Mouse (Mus musculus) adrenal gland, postnatal 14 days (tissue): Measurements from ENCODE around the gene Tcte3. TPM values are rescaled to one million over a fixed set of nuclear protein-coding genes. Genes with fewer than 3 reads are reported as not detected.
A peak's percentile ranks its signal among the peaks of the same experiment; 100 is the strongest.
"Not testable (repeated sequence)": the region's sequence is repeated elsewhere in the genome, so short reads cannot be mapped to it uniquely, and the experiment has no call there.

Source experiments
- DNase-seq: peaks from one replicate; pipeline ENCODE4 v3.0.0; 2021; ENCODE audit warnings: mixed read lengths
- long read RNA-seq, 2 experiments: library from polyadenylated mRNA; stranded (forward); transcript quantifications; one replicate each; pipeline ENCODE4 v2.0.0; 2021
- total RNA-seq: library from RNA; stranded (reverse); gene quantifications from 2 replicates; pipeline ENCODE4 v1.2.3, GENCODE M21; 2021

The Tcte3 gene
- 1.9 and 2.3 TPM in 2 replicates for total RNA-seq
- long read RNA-seq, experiment 1, partial matches to known transcripts, result 0 of 2 reads
- long read RNA-seq, experiment 1, other reads (novel, unspliced or antisense), result 2 of 2 reads
- long read RNA-seq, experiment 2, result 0 reads

GRCm38 (mm10) chr17:15041175-15041729 is at the start of gene Tcte3, which contains the start of the genes Ermard and Gm3448:
Gene Tcte3, minus strand, starts transcription at chr17:15041488.
Gene Ermard, plus strand, starts transcription at chr17:15041208.
Gene Gm3448, minus strand, starts transcription at chr17:15041537.
- peak; percentile 53 for DNase-seq

GRCm38 (mm10) chr17:15088591-15089001 is 47.3 kb upstream of the Tcte3 start:
- no peak for DNase-seq

GRCm38 (mm10) chr17:15088166-15088565 is 46.9 kb upstream of the Tcte3 start:
- no peak for DNase-seq

GRCm38 (mm10) chr17:15085006-15085405 is 43.7 kb upstream of the Tcte3 start:
- no peak for DNase-seq

- DNase-seq, result no peak
Observed at GRCm38 (mm10) chr17:15084226-15084848, 43.0 kb upstream of the Tcte3 start.

GRCm38 (mm10) chr17:15077536-15077935 is 36.2 kb upstream of the Tcte3 start:
- peak; percentile 27 for DNase-seq

- no peak for DNase-seq
Observed at GRCm38 (mm10) chr17:15075033-15075432, 33.7 kb upstream of the Tcte3 start.

- DNase-seq, result no peak
Observed at GRCm38 (mm10) chr17:15072211-15072610, 30.9 kb upstream of the Tcte3 start.

- no peak for DNase-seq
Observed at GRCm38 (mm10) chr17:15069124-15069523, 27.8 kb upstream of the Tcte3 start.

GRCm38 (mm10) chr17:15068040-15068792 is 26.9 kb upstream of the Tcte3 start:
- DNase-seq, result peak; percentile 35

- DNase-seq, result no peak
Observed at GRCm38 (mm10) chr17:15066911-15067310, 25.6 kb upstream of the Tcte3 start.

GRCm38 (mm10) chr17:15066066-15066465 is 24.8 kb upstream of the Tcte3 start:
- no peak for DNase-seq

GRCm38 (mm10) chr17:15065391-15066024 is 24.2 kb upstream of the Tcte3 start:
- DNase-seq, result peak; percentile 74

- DNase-seq, result no peak
Observed at GRCm38 (mm10) chr17:15060356-15060755, 19.1 kb upstream of the Tcte3 start.

- DNase-seq, result no peak
Observed at GRCm38 (mm10) chr17:15059646-15060045, 18.4 kb upstream of the Tcte3 start.

- no peak for DNase-seq
Observed at GRCm38 (mm10) chr17:15058161-15058591, 16.9 kb upstream of the Tcte3 start.

- DNase-seq, result no peak
Observed at GRCm38 (mm10) chr17:15055925-15056324, 14.6 kb upstream of the Tcte3 start.

- not testable (repeated sequence) for DNase-seq
Observed at GRCm38 (mm10) chr17:15053829-15054200, 12.5 kb upstream of the Tcte3 start.

GRCm38 (mm10) chr17:15053183-15053828 is 12.0 kb upstream of the Tcte3 start:
- DNase-seq, result not testable (repeated sequence)

- not testable (repeated sequence) for DNase-seq
Observed at GRCm38 (mm10) chr17:15052766-15053165, 11.5 kb upstream of the Tcte3 start.

- not testable (repeated sequence) for DNase-seq
Observed at GRCm38 (mm10) chr17:15050338-15050737, 9.1 kb upstream of the Tcte3 start.

GRCm38 (mm10) chr17:15040455-15040854 is 833 bp downstream of the Tcte3 start:
- DNase-seq, result not testable (repeated sequence)
